Mouse (Mus musculus): ENCODE data around the gene Gpr12. TPM values are rescaled to one million over a fixed set of nuclear protein-coding genes. Genes with fewer than 3 reads are reported as not detected.

Gpr12 gene
- polyA plus RNA-seq, 1 experiment from 2014 or later: 0.62 TPM

Other genes with a start within 250 kb of the Gpr12 start
- gene Wasf3, start 200.3 kb downstream of the Gpr12 start, polyA plus RNA-seq (2014; fragmentation: Nextera tagmentation; extraction: Ambion mirVana): 1.5 TPM in 2 replicates
- gene Gm6408, start 103.3 kb downstream of the Gpr12 start, polyA plus RNA-seq (2014; fragmentation: Nextera tagmentation; extraction: Ambion mirVana): not detected in 2 replicates
- not detected in 2 replicates for gene Gm6370, start 93.9 kb downstream of the Gpr12 start, polyA plus RNA-seq (2014; fragmentation: Nextera tagmentation; extraction: Ambion mirVana)
- not detected in 2 replicates for gene 4930449I24Rik, start 82.8 kb downstream of the Gpr12 start, polyA plus RNA-seq (2014; fragmentation: Nextera tagmentation; extraction: Ambion mirVana)
- not detected in 2 replicates for gene Gm3402, start 71.1 kb downstream of the Gpr12 start, polyA plus RNA-seq (2014; fragmentation: Nextera tagmentation; extraction: Ambion mirVana)
- not detected in 2 replicates for gene Gm3404, start 59.4 kb downstream of the Gpr12 start, polyA plus RNA-seq (2014; fragmentation: Nextera tagmentation; extraction: Ambion mirVana)
- gene Gm3409, start 47.6 kb downstream of the Gpr12 start, polyA plus RNA-seq (2014; fragmentation: Nextera tagmentation; extraction: Ambion mirVana): not detected in 2 replicates
- gene Gm3415, start 29.1 kb downstream of the Gpr12 start, polyA plus RNA-seq (2014; fragmentation: Nextera tagmentation; extraction: Ambion mirVana): not detected in 2 replicates
- gene Usp12, start 209.8 kb upstream of the Gpr12 start, polyA plus RNA-seq (2014; fragmentation: Nextera tagmentation; extraction: Ambion mirVana): 19.2 and 19.6 TPM in 2 replicates
- gene Rpl21, start 247.7 kb upstream of the Gpr12 start, polyA plus RNA-seq (2014; fragmentation: Nextera tagmentation; extraction: Ambion mirVana): 733 and 792 TPM in 2 replicates

All from intestine, embryonic 14.5 days (tissue).